In the genomic region with DNA sequence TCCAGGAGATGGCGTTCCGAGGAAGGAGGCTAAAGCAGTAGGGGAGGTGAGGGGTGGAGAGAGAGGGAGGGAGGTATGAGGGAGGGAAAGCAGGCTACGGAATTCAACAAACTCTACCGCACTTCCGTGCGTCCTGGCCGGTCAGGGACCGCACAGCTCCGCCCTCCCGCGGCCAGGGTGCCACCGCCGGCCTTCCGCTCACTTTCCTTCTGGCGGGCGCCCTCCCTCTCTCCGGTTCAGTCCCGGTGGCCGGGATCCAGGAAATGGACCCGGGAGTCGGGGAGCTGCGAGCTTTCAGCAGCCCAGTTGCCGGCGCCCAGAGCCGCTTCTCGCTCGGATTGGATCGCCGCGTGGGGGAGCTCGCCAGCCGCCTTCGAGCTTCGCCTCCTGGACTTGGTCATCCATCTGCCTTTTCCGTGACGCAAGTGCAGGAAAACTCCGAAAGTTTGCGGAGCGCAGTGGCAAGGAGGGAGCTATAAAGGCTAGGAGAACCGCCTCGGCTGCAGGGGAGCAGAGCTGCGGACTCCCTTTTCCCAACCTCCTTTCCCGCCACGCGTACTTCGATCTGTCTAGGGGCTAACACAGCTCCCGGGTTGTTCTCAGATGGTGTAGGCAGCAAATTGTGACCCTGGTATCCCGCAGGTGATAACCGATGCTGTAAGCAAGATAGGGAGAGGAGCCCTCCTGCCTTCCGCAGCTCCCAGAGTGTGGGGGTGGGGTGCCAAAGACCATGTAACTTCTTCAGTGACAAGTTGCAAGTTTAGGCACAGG, we compare ENCODE assay signal across 8 mouse cellular contexts. TPM values are rescaled to one million over a fixed set of nuclear protein-coding genes. Genes with fewer than 3 reads are reported as not detected.
A peak's percentile ranks its signal among the peaks of the same experiment; 100 is the strongest.
DNase-seq lines count a peak whose midpoint lies in the region; ATAC-seq lines count a peak whose summit lies in the region.

TSS of gene Snx33 (minus strand) at position 331 of the 771 bp plus-strand sequence.

- H3K9me3 ChIP-seq in megakaryocyte, embryonic 14.5 days, result no peaks in the 10 kb centered on the region

- ATAC-seq in activated CD4-positive, CD25-positive, alpha-beta regulatory T cell, adult 4 months, result peak; percentile 62

- peaks cover 53% of the 10 kb centered on the region for H3K4me1 ChIP-seq in megakaryocyte, embryonic 14.5 days

- H3K36me3 ChIP-seq in megakaryocyte, embryonic 14.5 days (replicated peaks; ENCODE audit: low read length), result peaks cover 5% of the 10 kb centered on the region

- peak; percentile 93 for DNase-seq in embryo, embryonic 10 days (ENCODE audit: low spot score)
- DNase-seq in gastrocnemius, postnatal 10 days, result peak; percentile 97
- DNase-seq in induced T-regulatory cell, adult 2 months (ENCODE audit: low read depth), result peak; percentile 88
- peak; percentile 45 to 89 for DNase-seq in left cerebral cortex, adult 9 months (ENCODE audit: low spot score in 2 of 2)
- peak; percentile 88 to 89 for DNase-seq in right cerebral cortex, adult 2 months (ENCODE audit: low spot score in 2 of 2)
- peak; percentile 87 for DNase-seq in urinary bladder, postnatal 10 days (ENCODE audit: low spot score)

- H3K27me3 ChIP-seq in megakaryocyte, embryonic 14.5 days (replicated peaks), result peaks cover 68% of the 10 kb centered on the region

- H3K4me3 ChIP-seq in megakaryocyte, embryonic 14.5 days (replicated peaks), result peak within 1 kb of the TSS; percentile 95

RNA-seq across cellular contexts. Expression of gene Snx33, which starts in this region (rescaled TPM):
- 1 to 10 TPM; 3.1 to 5.2 TPM for polyA plus RNA-seq in activated CD4-positive, CD25-positive, alpha-beta regulatory T cell, adult 4 months (2017; shearing (Covaris generic))
- 1 to 10 TPM; 7.0 to 9.3 TPM for total RNA-seq in gastrocnemius, postnatal 10 days (2021)
- polyA plus RNA-seq in megakaryocyte, embryonic 14.5 days (2012; ENCODE audit: insufficient read depth, low replicate concordance), result 0.19 and 0.94 TPM in 2 replicates

Comparison
In these comparisons a context has a peak if more than half of its experiments do, and no peak if none do; other contexts are left out.
1. Peak in every context shown above with its lines: DNase-seq, ATAC-seq and H3K4me3 ChIP-seq.